Mouse (Mus musculus) cerebellum, postnatal 14 days (tissue): ENCODE results near the gene Mndal.
"Not testable (repeated sequence)": the region's sequence is repeated elsewhere in the genome, so short reads cannot be mapped to it uniquely, and the experiment has no call there.

Experiments used
- DNase-seq, 2 experiments: peaks; one replicate each; pipeline ENCODE4 v3.0.0; 2021; ENCODE audit warnings: mixed read lengths in 2 of 2

Mndal gene

DNA sequence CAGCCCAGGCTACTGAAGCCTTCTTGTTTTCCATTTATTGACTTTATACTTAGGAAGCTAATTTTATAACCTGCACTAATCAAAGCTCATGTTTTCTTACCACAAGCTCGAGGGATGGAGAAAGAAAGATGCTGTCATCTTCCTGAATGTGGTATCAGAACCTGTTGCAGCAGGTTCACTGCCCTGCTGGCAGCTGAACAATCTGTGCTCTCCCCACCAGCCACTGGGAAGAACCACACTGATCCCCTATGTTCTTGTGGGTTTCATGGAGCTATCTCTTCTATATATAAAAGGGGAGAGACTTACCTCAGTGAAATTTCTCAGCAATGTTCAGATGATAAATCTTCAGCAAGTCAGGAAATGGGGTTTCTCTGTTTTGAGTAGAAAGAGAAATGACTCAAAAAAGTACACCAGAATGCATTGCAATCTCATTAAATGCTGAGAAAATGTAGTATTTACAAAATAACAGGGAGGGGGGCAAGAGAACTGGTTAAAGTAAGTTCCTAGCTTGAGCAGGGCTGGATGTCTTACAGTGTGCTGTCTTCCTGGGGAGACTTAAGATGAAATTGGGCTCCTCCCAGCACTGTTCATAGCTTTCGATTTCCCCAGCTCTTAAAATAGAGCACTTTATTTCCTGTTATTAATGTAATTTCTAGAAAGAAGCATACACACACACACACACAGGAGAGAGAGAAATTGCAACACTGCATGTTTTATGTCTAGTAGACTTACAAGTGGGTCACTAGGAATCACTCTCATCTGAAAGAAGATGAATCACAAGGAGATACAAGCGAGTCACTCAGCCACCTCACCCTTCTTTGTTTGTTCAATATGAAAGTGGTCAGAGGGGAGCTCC is at the start of gene Mndal, which contains the start of gene Ifi203:
TSS of gene Mndal (minus strand) at position 568 of the 856 bp plus-strand sequence.
TSS of gene Ifi203 (minus strand) at position 749 of the 856 bp plus-strand sequence.
- DNase-seq: peak; percentile 22 to 24

GRCm38 (mm10) chr1:173982694-173983305 is 40.5 kb upstream of the Mndal start, which contains the start of gene Ifi202b:
TSS of gene Ifi202b (minus strand) at chr1:173982744.
- DNase-seq: not testable (repeated sequence)

DNA sequence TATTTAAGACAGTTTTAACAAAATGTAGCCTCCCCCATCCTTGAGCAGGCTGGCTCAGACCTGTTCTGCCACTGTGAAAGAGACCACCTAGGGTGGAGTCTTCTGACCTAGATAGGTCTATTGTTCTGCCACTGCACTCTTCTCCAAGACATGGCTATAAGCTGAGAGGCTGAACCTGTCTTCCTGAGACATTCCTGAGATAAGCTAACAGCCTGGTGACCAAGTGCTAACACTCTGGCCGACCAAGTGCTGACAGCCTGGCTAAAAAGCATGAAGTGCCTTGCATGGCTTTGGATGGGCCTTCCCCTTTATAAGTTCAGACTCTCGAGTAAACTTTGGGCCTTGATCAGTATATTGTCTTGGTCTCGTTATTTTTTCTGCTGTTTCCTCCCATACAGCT is 38.7 kb upstream of the Mndal start:
- not testable (repeated sequence) for DNase-seq

DNA sequence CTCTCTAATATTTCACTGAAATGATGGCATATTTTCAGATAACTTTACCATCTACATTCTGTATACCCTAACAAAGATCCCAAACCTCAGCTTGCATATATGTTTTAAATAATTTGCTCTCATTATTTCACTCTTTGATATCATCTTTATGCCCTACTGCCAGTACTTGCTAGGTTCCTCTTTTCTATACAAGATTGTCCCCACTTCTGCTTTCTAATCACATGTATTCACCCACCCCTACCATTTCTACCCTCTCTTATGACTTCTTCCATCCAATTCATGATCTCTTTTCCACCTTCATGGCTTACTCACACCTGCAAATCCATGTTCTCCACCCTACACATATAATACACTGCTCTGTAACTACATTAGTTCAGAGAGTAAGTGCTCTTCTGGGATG is 35.3 kb upstream of the Mndal start:
- no peak for DNase-seq

- no peak for DNase-seq
Measured at GRCm38 (mm10) chr1:173973111-173973510, 30.8 kb upstream of the Mndal start.

GRCm38 (mm10) chr1:173961491-173961890 is 19.2 kb upstream of the Mndal start:
- not testable (repeated sequence) for DNase-seq

- not testable (repeated sequence) for DNase-seq
Measured at GRCm38 (mm10) chr1:173959998-173960397, 17.7 kb upstream of the Mndal start.

GRCm38 (mm10) chr1:173955839-173956527 is 13.7 kb upstream of the Mndal start:
- DNase-seq: not testable (repeated sequence)

GRCm38 (mm10) chr1:173955071-173955796 is 12.9 kb upstream of the Mndal start:
- DNase-seq: no peak

DNA sequence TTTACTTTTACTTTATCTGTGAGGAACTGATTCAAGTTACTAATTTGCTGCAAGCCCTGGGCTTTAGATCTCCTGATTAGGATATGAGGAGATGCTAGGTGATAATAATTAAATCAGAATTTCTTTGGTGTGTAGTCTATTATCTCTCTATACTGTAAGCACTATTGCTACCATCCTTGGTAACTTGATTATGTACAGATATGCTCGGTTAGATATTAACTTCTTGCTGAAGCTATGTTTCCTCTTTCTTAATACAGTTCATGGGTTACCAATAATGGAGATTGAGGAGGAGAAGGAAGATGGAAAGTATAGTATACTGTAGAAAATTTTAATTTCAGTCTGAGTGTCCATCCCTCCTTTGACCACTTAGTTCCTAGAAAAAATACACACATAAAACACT is 11.3 kb upstream of the Mndal start:
- DNase-seq: no peak

- DNase-seq: not testable (repeated sequence)
Measured at GRCm38 (mm10) chr1:173949044-173949443, 6.8 kb upstream of the Mndal start.

GRCm38 (mm10) chr1:173942780-173943066 is 432 bp upstream of the Mndal start:
- DNase-seq: peak; percentile 72 to 76

DNA sequence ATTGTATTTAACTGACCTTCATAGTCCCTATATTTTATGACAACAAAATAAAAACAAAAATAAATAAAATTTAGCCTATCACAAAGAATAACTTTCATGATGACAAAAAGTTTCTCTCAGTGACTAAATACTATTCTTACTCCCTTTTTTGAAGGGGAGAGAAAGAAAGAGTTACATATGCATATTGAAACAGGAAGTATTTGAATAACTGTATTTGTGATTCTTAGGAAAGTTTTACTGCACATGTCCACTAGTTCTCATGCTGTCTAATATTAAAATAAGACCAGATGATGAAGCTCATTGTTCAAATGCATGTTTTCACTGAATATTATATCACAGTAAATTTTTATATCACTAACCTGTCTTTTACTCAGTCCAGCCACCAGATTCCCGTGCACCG is 769 bp downstream of the Mndal start:
- not testable (repeated sequence) for DNase-seq

DNA sequence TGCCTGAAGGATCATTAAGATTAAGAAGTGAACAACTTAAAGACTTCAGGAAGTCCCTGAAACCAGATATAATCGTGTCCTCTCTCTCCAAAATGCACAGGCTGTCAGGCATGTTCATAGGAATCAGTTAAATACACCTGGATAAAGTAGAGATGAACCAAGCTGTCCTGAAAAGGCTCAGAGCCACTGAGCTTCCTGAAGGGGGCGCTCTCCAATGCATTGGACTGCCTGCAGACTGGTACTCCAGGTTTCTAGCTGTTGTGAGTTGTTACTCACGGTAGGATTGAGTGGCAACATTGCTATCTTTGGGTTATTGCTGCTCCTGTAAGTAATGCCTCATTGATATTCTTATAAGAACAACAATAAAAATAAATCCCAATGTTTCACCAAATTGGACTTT is 23.0 kb downstream of the Mndal start:
- DNase-seq: not testable (repeated sequence)

GRCm38 (mm10) chr1:173914559-173914958 is 27.7 kb downstream of the Mndal start:
- DNase-seq: no peak

- DNase-seq: not testable (repeated sequence)
Measured at GRCm38 (mm10) chr1:173913256-173913791, 29.0 kb downstream of the Mndal start.

DNA sequence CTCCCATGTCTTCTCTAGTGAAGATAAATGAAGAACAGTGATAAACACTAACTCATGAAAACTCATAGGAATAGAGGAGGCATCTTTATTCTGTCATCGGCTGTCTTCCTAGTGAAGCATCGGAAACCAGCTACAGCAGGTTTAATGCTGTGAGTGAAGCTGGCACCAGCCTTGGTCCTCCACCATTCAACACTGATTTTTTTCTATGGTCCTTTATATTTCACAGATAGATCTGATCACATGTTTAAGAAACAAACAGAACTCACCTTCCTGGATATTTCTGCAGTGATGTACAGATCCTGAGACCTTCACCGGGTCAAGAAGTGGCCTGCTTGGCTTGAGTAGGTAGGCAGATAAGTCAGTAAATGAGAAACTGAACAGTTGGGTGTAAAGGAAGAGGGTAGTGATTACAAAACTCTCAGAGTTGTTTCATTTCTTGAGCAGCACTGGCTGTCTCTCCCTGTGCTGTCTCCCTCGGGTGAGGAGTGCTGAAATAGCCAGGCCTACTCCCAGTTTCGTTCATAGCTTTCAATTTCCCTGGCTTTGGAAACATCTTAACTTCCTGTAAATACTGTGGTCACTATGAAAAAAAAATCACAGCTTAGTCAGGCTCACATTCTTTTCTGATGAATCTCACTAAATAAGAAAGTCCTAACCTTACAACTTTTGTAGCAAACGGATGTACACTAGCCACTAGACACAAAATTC is 29.6 kb downstream of the Mndal start, which contains the start of gene Ifi211:
TSS of gene Ifi211 (minus strand) at position 499 of the 708 bp plus-strand sequence.
- DNase-seq: not testable (repeated sequence)

- no peak for DNase-seq
Measured at GRCm38 (mm10) chr1:173911808-173912464, 30.4 kb downstream of the Mndal start.

GRCm38 (mm10) chr1:173908390-173908789 is 33.9 kb downstream of the Mndal start:
- DNase-seq: not testable (repeated sequence)

DNA sequence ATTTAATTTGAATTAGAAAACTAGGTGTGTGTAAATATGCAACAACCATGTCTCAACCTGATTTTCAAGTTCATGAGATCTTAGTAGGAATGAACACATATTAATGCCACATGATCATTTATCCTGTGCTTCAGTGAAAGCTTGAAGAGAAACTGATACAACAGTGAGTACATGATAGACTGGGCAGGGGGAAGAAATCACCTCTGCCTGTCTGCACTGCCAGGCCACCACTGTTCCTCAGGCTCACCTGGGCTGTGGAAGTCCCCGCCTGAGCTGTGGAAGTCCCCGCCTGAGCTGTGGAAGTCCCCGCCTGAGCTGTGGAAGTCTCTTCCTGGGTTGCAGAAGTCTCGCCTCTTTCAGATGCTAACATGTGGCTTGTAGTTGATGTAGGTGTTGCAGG is 36.4 kb downstream of the Mndal start:
- not testable (repeated sequence) for DNase-seq

DNA sequence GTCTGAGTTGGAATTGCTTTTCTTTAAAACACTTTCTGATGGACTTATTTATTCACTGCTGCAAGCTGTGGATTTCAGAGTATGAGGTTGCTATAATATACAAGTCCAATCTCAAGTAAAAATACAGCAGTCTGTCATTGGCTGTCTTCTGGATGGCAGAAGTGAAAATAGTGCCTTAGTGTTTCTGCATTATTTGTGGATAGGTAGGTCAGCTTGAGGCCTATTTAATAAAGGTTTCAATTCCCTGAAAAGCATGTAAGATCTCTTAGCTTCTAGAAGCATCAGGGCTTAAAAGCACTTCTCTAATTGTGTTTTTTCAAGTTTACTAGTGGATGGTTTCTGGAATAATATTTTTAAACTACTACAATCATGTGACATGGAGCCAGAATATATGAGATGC is 52.5 kb downstream of the Mndal start:
- not testable (repeated sequence) for DNase-seq
